Mouse (Mus musculus): ENCODE data around the gene Gimap9. TPM values are rescaled to one million over a fixed set of nuclear protein-coding genes. Genes with fewer than 3 reads are reported as not detected.

The Gimap9 gene
- polyA plus RNA-seq, 1 experiment from 2014 or later = 9.4 TPM

DNA sequence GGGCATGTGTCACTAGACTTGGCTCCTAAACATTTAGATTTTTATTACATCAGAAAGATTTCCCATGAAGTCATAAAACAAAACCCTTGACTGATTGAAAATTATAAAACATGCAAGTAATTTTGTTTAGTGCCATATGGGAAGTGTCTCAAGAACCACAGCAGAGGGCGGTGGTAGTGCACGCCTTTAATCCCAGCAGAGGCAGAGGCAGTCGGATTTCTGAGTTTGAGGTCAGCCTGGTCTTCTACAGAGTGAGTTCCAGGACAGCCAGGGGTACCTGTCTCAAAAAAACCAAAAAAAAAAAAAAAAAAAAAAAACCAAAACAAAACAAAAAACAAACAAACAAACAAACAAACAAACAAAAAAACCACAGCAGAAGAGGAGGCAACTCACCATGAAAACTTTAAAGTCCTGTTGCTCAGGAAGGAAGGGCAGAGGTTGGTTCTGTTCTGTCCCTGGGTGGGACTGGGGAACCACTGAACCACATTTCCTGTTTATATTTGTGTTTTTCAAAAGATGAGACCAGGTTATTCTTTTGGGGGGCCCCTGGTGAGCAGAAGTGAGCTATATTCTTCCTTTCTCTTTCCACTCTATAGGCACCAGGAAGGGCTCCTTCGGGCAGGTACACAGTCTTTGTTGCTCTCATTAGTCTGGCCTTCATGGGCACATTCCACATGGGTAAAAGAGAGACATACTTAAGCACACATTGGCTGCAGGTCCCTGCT, 21.1 kb downstream of the Gimap9 start:
- no peak overlapping the region for H3K9ac ChIP-seq
- H3K4me2 ChIP-seq = no peak overlapping the region
- peaks cover 5% of the 10 kb centered on the region; the same call in 1 of the 2 replicates for H3K9me3 ChIP-seq (replicated peaks)
- 80% methylated on average over 4 of the region's 4 CpGs for WGBS
- ATAC-seq (ENCODE audit: insufficient number of reproducible peaks, low FRiP score) = no peak
- no peaks in the 10 kb centered on the region for H3K27me3 ChIP-seq (replicated peaks)
- H3K4me3 ChIP-seq = no peak overlapping the region
- no peaks in the 10 kb centered on the region for H3K36me3 ChIP-seq
- H3K27ac ChIP-seq (ENCODE audit: poor library complexity, severe bottlenecking) = no peak overlapping the region
- H3K4me1 ChIP-seq (replicated peaks) = peaks cover 3% of the 10 kb centered on the region; the same call in 1 of the 2 replicates

DNA sequence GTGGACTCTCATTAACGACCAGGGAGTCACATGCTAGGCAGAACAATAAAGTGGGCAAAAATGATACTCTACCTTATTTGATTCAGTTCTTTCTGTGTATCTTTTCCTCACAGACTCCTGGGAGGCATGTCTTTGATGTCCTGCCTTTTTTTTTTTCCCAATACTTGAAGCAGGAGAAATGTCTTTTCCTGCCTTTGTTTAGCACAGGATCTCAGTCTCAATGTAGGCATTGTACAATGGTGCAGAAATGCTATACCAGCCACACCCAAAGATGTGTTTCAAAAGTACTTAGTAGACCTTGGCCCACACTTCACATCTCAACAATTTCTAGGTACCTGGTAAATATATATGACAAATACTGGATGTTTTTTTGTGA, 21.6 kb downstream of the Gimap9 start:
- Histone ChIP-seq H3K4me2 (no peak overlapping the region), H3K9me3 (replicated peaks) (peaks cover 5% of the 10 kb centered on the region; the same call in 1 of the 2 replicates), H3K4me1 (replicated peaks) (peaks cover 3% of the 10 kb centered on the region; the same call in 1 of the 2 replicates), H3K27ac (ENCODE audit: poor library complexity, severe bottlenecking) (no peak overlapping the region), H3K27me3 (replicated peaks) (no peaks in the 10 kb centered on the region), H3K36me3 (peaks cover 4% of the 10 kb centered on the region; the same call in 1 of the 2 replicates), H3K9ac (no peak overlapping the region), H3K4me3 (no peak overlapping the region)
- 37% methylated on average over 1 of the region's 1 CpGs for WGBS
- ATAC-seq (ENCODE audit: insufficient number of reproducible peaks, low FRiP score) = no peak

DNA sequence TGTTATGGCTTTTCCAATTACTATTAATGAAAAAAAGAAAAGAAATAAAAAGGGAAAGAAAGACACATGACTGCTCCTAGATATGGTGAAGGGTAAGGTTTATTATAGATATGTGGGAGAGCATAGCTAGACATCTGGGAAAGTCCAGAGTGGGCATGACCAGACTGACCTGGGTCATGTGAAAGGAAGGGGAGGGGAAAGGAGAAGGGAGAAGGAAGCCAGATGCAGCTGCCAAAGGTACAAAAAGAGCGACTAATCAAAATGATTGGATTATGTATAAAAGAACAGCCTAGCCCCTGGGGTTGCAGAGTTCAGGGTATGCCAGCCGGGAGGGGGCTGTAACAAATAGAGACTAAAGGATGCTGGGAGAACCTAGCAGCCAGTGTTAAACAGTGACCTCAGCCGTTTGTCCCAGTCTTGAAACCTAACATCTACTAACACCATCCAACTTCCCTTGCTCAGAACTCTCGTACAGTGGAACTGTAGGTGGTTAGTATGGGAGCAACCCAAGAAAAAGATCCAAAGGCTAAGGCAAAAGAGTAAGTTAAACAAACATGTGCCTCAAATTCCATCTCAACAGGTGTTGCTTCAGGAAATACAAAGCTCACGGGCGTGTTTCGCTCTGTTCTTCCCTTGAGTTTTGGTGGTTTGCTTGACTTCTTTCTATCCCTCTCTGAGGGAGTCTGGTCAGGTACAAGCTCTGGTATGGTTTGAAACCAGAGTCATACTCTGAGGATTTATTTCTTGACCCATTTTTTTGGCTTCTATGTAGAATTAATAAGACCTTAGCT, 22.3 kb downstream of the Gimap9 start:
- WGBS = 81% methylated on average over 7 of the region's 7 CpGs

DNA sequence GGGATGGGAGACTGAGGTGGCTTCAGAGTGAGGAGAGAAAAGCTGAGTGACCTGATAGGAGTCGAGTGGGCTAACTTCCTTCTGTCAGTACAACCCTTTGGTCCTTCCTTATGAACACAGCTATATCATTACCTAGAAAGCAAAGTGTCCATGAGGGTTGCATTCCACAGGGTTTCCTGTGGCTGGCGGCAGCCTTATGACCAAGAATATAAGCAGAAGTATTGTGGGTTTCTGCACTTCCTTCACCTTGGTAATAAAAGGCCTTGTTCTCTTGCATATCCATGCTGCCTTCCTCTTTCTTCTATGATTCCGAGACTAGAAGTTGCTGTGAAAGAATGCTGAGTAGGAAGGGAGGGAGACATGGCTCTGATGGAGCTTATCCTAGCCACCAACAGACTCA, 23.0 kb downstream of the Gimap9 start:
- peaks cover 5% of the 10 kb centered on the region; the same call in 1 of the 2 replicates for H3K9me3 ChIP-seq (replicated peaks)
- no peak overlapping the region for H3K4me2 ChIP-seq
- 0 out of 2 replicates have a peak overlapping the region, but pooled peaks have one; percentile 12 for H3K27ac ChIP-seq (ENCODE audit: poor library complexity, severe bottlenecking)
- no peak overlapping the region for H3K9ac ChIP-seq
- 51% methylated on average over 3 of the region's 3 CpGs for WGBS
- peaks cover 3% of the 10 kb centered on the region; the same call in 1 of the 2 replicates for H3K4me1 ChIP-seq (replicated peaks)
- ATAC-seq (ENCODE audit: insufficient number of reproducible peaks, low FRiP score) = no peak
- no peaks in the 10 kb centered on the region for H3K27me3 ChIP-seq (replicated peaks)
- H3K4me3 ChIP-seq = no peak overlapping the region
- H3K36me3 ChIP-seq = peaks cover 8% of the 10 kb centered on the region; the same call in 1 of the 2 replicates

More for the DNA sequence above, 22.3 kb downstream of the Gimap9 start:
- peaks cover 5% of the 10 kb centered on the region; the same call in 1 of the 2 replicates for H3K9me3 ChIP-seq (replicated peaks)
- H3K36me3 ChIP-seq = peaks cover 8% of the 10 kb centered on the region; the same call in 1 of the 2 replicates
- no peak overlapping the region for H3K9ac ChIP-seq
- H3K4me2 ChIP-seq = no peak overlapping the region
- no peaks in the 10 kb centered on the region for H3K27me3 ChIP-seq (replicated peaks)
- H3K4me3 ChIP-seq = no peak overlapping the region
- no peak overlapping the region; the same call in 1 of the 2 replicates for H3K27ac ChIP-seq (ENCODE audit: poor library complexity, severe bottlenecking)
- no peak for ATAC-seq (ENCODE audit: insufficient number of reproducible peaks, low FRiP score)
- H3K4me1 ChIP-seq (replicated peaks) = peaks cover 3% of the 10 kb centered on the region; the same call in 1 of the 2 replicates

DNA sequence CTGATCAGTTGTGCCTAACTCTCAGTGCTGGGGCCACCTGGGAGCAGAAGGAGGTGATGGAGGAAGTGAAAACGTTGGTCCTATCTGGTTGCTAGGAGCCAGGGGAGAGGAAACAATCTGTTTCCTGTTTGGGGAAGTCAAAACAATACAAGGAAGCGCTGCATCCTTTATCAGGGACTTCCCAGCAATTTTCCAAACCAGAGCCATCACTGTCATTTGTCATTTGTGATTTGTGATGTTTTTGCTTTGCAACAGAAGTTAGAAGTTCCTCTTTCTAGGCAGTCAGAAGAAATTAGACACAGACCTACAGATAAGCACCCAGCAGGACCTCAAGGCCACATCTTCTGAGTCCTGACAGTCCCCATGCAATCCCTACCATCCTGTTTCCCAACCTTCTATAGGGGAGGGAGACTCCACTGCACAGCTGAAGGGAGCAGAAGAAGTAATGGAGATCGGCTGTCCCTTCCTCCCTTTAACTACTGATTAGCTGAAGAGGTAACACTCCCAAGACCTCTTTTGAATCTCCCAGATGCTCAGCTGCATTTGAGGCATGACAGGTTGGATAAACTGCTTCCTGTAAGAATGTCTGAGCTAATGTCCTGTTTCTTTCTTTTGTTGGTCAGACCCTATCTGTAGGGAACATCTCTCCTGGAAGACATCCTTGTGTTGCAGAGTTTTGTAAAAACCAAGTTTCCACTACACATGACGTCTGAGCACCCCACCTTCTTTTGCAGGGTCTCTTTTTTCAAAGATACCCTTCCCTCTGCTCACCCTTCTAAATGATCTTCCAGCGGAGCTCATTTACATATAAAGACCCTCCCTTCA, 24.5 kb downstream of the Gimap9 start:
- ATAC-seq (ENCODE audit: insufficient number of reproducible peaks, low FRiP score) = peak; percentile 77
- Histone ChIP-seq H3K36me3 (peaks cover 8% of the 10 kb centered on the region; the same call in 1 of the 2 replicates), H3K9ac (no peak overlapping the region), H3K9me3 (replicated peaks) (no peaks in the 10 kb centered on the region), H3K4me1 (replicated peaks) (peaks cover 3% of the 10 kb centered on the region; the same call in 1 of the 2 replicates), H3K4me2 (no peak overlapping the region), H3K27me3 (replicated peaks) (no peaks in the 10 kb centered on the region), H3K27ac (ENCODE audit: poor library complexity, severe bottlenecking) (peak overlapping the region; percentile 80), H3K4me3 (no peak overlapping the region)
- WGBS = 25% methylated on average over 5 of the region's 5 CpGs

DNA sequence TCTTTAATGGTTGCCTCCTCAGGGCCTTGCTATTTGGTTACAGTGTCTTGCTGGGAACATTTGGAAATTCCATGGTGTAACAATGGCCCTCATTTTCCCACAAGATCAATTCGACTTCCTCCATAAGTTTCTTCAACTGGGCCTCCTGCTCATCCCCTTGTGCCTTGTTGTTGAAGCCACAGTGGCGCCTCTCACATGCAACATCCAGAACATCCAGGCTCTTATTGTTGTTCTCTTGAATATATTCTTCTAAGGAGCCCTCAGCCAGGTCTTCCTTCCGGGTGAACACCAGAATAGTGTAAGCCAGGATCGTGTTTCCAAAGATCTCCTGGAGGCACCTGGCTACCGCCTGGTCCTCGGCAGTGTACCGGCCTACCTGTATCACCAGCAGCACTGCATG, 26.2 kb downstream of the Gimap9 start:
- Histone ChIP-seq H3K4me3 (no peak overlapping the region), H3K27me3 (replicated peaks) (no peaks in the 10 kb centered on the region), H3K4me1 (replicated peaks) (peaks cover 3% of the 10 kb centered on the region; the same call in 1 of the 2 replicates), H3K4me2 (no peak overlapping the region), H3K9me3 (replicated peaks) (no peaks in the 10 kb centered on the region), H3K9ac (no peak overlapping the region), H3K27ac (ENCODE audit: poor library complexity, severe bottlenecking) (peak overlapping the region; percentile 74), H3K36me3 (peaks cover 8% of the 10 kb centered on the region; the same call in 1 of the 2 replicates)
- WGBS = 77% methylated on average over 7 of the region's 7 CpGs
- no peak for ATAC-seq (ENCODE audit: insufficient number of reproducible peaks, low FRiP score)

DNA sequence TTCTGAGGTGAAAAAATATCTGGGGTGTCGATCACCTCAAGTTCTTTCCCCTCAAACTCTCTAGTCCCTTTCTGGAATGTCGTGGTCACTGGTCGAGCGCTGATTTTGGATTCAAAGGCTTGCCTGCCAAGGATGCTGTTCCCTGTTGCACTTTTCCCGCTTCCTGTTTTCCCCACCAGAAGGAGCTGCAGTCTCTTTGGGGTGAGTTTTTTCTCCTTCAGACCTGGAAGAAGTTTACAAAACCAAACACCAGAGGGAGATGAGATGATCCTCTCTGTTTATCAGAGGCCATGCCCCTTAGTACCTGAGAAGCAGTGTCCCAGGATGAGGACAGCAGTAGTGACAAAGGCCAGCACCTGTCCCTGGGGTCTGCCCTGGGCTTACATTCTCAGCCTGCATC, 26.7 kb downstream of the Gimap9 start:
- ATAC-seq (ENCODE audit: insufficient number of reproducible peaks, low FRiP score) = no peak
- H3K27ac ChIP-seq (ENCODE audit: poor library complexity, severe bottlenecking) = peak overlapping the region; percentile 74
- H3K4me1 ChIP-seq (replicated peaks) = peaks cover 3% of the 10 kb centered on the region; the same call in 1 of the 2 replicates
- no peak overlapping the region for H3K4me3 ChIP-seq
- no peaks in the 10 kb centered on the region for H3K27me3 ChIP-seq (replicated peaks)
- H3K4me2 ChIP-seq = no peak overlapping the region
- H3K9me3 ChIP-seq (replicated peaks) = no peaks in the 10 kb centered on the region
- WGBS = 57% methylated on average over 5 of the region's 5 CpGs
- peaks cover 8% of the 10 kb centered on the region; the same call in 1 of the 2 replicates for H3K36me3 ChIP-seq
- no peak overlapping the region for H3K9ac ChIP-seq

DNA sequence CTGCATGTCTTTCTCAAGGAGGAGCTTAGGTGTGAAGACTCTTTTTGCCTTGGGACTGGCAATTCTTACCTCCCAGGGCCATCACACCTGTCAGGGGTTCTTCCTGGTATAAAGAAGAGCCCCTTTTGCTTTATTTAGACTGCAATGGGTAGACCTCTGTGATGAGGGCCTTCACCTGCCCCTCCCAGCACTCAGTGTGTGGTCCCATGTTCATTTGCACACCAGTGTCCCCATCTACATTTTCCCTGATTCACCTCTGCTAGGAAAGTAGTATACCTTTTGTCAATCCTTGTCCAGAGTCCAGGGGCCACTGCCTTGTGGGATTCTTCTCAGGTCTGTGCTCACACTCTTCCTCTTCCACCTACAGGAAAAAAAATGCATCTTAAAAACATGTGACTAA, 28.2 kb downstream of the Gimap9 start:
- Histone ChIP-seq H3K4me2 (no peak overlapping the region), H3K4me3 (no peak overlapping the region), H3K9me3 (replicated peaks) (no peaks in the 10 kb centered on the region), H3K36me3 (peaks cover 8% of the 10 kb centered on the region; the same call in 1 of the 2 replicates), H3K4me1 (replicated peaks) (peaks cover 3% of the 10 kb centered on the region; the same call in 1 of the 2 replicates), H3K27me3 (replicated peaks) (no peaks in the 10 kb centered on the region), H3K27ac (ENCODE audit: poor library complexity, severe bottlenecking) (no peak overlapping the region), H3K9ac (no peak overlapping the region)
- no peak for ATAC-seq (ENCODE audit: insufficient number of reproducible peaks, low FRiP score)

DNA sequence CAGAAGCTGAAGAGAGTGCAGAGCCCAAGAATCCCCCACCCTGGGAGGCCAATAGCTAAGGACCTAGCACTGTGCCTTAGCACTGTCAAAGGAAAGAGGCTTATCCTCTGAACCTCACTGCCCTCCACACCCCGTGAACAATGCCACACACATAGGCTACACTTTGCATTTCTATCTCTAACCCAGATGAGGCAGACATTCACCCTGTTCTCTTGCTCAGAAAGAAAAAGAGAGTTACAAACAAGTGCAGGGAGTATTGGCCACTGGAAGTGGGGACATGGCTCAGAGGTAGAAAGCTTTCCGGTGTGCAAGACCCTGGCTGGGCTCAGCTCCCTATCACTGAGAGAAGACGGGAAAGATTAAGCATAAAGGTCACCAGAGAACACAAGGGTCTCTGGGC, 30.2 kb downstream of the Gimap9 start:
- peak overlapping the region; percentile 47 for H3K4me2 ChIP-seq

DNA sequence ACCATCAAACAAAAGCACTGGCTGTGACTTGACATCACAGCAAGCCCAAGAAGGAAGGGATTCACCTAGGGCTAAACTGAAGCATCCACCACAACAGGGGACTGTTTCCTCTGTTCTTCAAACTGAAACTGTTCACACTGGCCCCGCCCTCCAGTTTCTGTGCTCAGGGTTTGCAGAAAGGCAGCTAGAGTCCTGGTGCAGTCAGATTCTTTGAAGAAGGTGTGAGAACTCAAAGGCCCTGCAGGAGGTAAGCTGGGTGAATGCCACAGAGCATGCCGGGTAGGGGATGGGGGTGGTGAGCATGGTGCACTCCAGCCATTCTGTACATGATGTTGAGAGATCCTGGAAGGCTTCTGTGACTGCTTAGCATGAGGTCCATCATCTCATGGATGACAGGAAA, 42.5 kb downstream of the Gimap9 start, which contains the start of the genes Gm28053 and Gimap7:
TSS of gene Gm28053 (plus strand) at position 153 of the 400 bp plus-strand sequence.
TSS of gene Gimap7 (plus strand) at position 167 of the 400 bp plus-strand sequence.
- no peaks in the 10 kb centered on the region for H3K36me3 ChIP-seq
- no peak within 1 kb of the TSS for H3K4me3 ChIP-seq
- no peak within 1 kb of the TSS for H3K9ac ChIP-seq
- no peak for ATAC-seq (ENCODE audit: insufficient number of reproducible peaks, low FRiP score)
- no peaks in the 10 kb centered on the region for H3K9me3 ChIP-seq (replicated peaks)
- whole genome bisulfite sequencing = 47% methylated on average over 2 of the region's 2 CpGs
- no peak within 1 kb of the TSS for H3K27ac ChIP-seq (ENCODE audit: poor library complexity, severe bottlenecking)
- H3K4me1 ChIP-seq (replicated peaks) = no peaks in the 10 kb centered on the region
- no peak within 1 kb of the TSS for H3K4me2 ChIP-seq
- H3K27me3 ChIP-seq (replicated peaks) = no peaks in the 10 kb centered on the region; the same call in 1 of the 2 replicates

More for the DNA sequence above, 30.2 kb downstream of the Gimap9 start:
- no peak overlapping the region for H3K9ac ChIP-seq
- H3K27ac ChIP-seq (ENCODE audit: poor library complexity, severe bottlenecking) = peak overlapping the region; percentile 62
- no peaks in the 10 kb centered on the region for H3K27me3 ChIP-seq (replicated peaks)
- H3K4me3 ChIP-seq = peak overlapping the region; percentile 19
- whole genome bisulfite sequencing = 41% methylated on average over 3 of the region's 3 CpGs
- ATAC-seq (ENCODE audit: insufficient number of reproducible peaks, low FRiP score) = no peak
- peaks cover 8% of the 10 kb centered on the region; the same call in 1 of the 2 replicates for H3K36me3 ChIP-seq
- no peaks in the 10 kb centered on the region for H3K9me3 ChIP-seq (replicated peaks)
- no peaks in the 10 kb centered on the region for H3K4me1 ChIP-seq (replicated peaks)

Measured in heart, embryonic 12.5 days (tissue).